Mouse (Mus musculus): ENCODE results near the gene Noxred1. TPM values are rescaled to one million over a fixed set of nuclear protein-coding genes. Genes with fewer than 3 reads are reported as not detected.

The Noxred1 gene
- 0.65 and 1.9 TPM in 2 replicates for polyA plus RNA-seq (2015; fragmentation: Nextera tagmentation; extraction: Ambion mirVana)

- 100% methylated on average over 1 of the region's 1 CpGs for WGBS
Measured at GRCm38 (mm10) chr12:87238632-87239031, at the start of gene Noxred1. TSS of gene Noxred1 (minus strand) at chr12:87238732.

GRCm38 (mm10) chr12:87284726-87285125, 46.2 kb upstream of the Noxred1 start:
- H3K9me3 ChIP-seq (replicated peaks; ENCODE audit: control insufficient read depth, low read length, poor library complexity, severe bottlenecking) = no peaks in the 10 kb centered on the region
- no peak overlapping the region for H3K4me3 ChIP-seq (ENCODE audit: low read depth, low read length)
- no peaks in the 10 kb centered on the region for H3K4me1 ChIP-seq (ENCODE audit: control insufficient read depth, insufficient read depth, low read length)
- ATAC-seq = no peak
- WGBS = 91% methylated on average over 5 of the region's 5 CpGs
- H3K27ac ChIP-seq (ENCODE audit: low read length) = no peak overlapping the region
- no peak overlapping the region for H3K9ac ChIP-seq (ENCODE audit: low read depth, low read length)
- H3K27me3 ChIP-seq (ENCODE audit: control insufficient read depth, insufficient read depth, low read depth, low read length) = no peaks in the 10 kb centered on the region
- no peaks in the 10 kb centered on the region for H3K36me3 ChIP-seq (ENCODE audit: control insufficient read depth, insufficient read depth, low read length)
- no peak overlapping the region for H3K4me2 ChIP-seq (ENCODE audit: low read length)

More at GRCm38 (mm10) chr12:87238632-87239031, at the start of gene Noxred1:
- peaks cover 31% of the 10 kb centered on the region for H3K36me3 ChIP-seq (ENCODE audit: control insufficient read depth, insufficient read depth, low read length)
- no peak within 1 kb of the TSS for H3K27ac ChIP-seq (ENCODE audit: low read length)
- ATAC-seq = no peak
- no peak within 1 kb of the TSS for H3K4me3 ChIP-seq (ENCODE audit: low read depth, low read length)
- H3K9ac ChIP-seq (ENCODE audit: low read depth, low read length) = no peak within 1 kb of the TSS
- no peaks in the 10 kb centered on the region for H3K9me3 ChIP-seq (replicated peaks; ENCODE audit: control insufficient read depth, low read length, poor library complexity, severe bottlenecking)
- H3K27me3 ChIP-seq (ENCODE audit: control insufficient read depth, insufficient read depth, low read depth, low read length) = no peaks in the 10 kb centered on the region
- H3K4me1 ChIP-seq (ENCODE audit: control insufficient read depth, insufficient read depth, low read length) = no peaks in the 10 kb centered on the region
- H3K4me2 ChIP-seq (ENCODE audit: low read length) = no peak within 1 kb of the TSS

DNA sequence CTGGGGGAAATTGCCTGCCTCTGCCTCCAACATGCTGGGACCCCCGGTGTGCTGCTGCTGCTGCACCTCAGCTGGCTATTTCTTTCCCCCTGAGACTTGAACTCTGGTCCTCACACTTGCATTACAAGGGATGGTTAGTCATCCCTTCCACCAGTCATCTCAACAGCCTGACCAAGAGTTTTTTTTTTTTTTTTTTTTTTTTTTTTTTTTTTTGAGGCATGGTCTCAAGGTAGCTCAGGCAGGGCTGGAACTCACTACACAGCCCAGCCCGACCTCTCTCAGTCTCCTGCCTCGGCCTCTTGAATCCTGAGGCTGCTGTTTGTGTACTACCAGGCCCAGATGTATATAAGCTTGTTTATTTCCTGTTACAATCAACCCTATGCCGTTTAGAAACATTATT, 45.7 kb upstream of the Noxred1 start:
- H3K9me3 ChIP-seq (replicated peaks; ENCODE audit: control insufficient read depth, low read length, poor library complexity, severe bottlenecking) = no peaks in the 10 kb centered on the region
- no peaks in the 10 kb centered on the region for H3K36me3 ChIP-seq (ENCODE audit: control insufficient read depth, insufficient read depth, low read length)
- no peaks in the 10 kb centered on the region for H3K4me1 ChIP-seq (ENCODE audit: control insufficient read depth, insufficient read depth, low read length)
- no peak overlapping the region for H3K4me2 ChIP-seq (ENCODE audit: low read length)
- no peak for ATAC-seq
- no peak overlapping the region for H3K9ac ChIP-seq (ENCODE audit: low read depth, low read length)
- 84% methylated on average over 4 of the region's 4 CpGs for WGBS
- no peak overlapping the region for H3K27ac ChIP-seq (ENCODE audit: low read length)
- H3K4me3 ChIP-seq (ENCODE audit: low read depth, low read length) = no peak overlapping the region
- H3K27me3 ChIP-seq (ENCODE audit: control insufficient read depth, insufficient read depth, low read depth, low read length) = no peaks in the 10 kb centered on the region

DNA sequence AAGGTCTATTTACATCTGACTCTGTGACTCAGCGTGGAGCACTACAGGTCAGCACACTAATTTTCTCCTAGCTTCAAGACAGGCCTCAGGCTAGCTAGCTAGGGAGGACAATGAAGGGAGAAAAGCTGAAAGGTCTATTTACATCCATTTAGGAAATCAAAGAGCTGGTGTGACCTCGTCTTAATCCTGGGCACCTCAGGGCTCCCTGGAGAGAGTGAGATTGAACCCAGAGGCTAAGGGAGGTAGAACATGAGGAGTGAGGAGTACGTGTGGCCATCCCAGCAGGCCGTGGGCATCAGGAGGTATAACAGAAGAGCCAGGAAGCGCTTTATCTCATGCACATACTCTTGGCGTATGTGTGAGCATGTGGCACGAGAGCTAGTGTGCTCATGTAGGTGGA, 45.2 kb upstream of the Noxred1 start:
- H3K4me3 ChIP-seq (ENCODE audit: low read depth, low read length) = no peak overlapping the region
- 52% methylated on average over 7 of the region's 7 CpGs for WGBS
- no peak overlapping the region for H3K27ac ChIP-seq (ENCODE audit: low read length)
- H3K9ac ChIP-seq (ENCODE audit: low read depth, low read length) = no peak overlapping the region
- no peaks in the 10 kb centered on the region for H3K36me3 ChIP-seq (ENCODE audit: control insufficient read depth, insufficient read depth, low read length)
- no peak overlapping the region for H3K4me2 ChIP-seq (ENCODE audit: low read length)
- no peaks in the 10 kb centered on the region for H3K9me3 ChIP-seq (replicated peaks; ENCODE audit: control insufficient read depth, low read length, poor library complexity, severe bottlenecking)
- H3K4me1 ChIP-seq (ENCODE audit: control insufficient read depth, insufficient read depth, low read length) = no peaks in the 10 kb centered on the region
- no peak for ATAC-seq
- H3K27me3 ChIP-seq (ENCODE audit: control insufficient read depth, insufficient read depth, low read depth, low read length) = no peaks in the 10 kb centered on the region

- Histone ChIP-seq H3K9ac (ENCODE audit: low read depth, low read length) (no peak overlapping the region), H3K4me3 (ENCODE audit: low read depth, low read length) (no peak overlapping the region), H3K4me1 (ENCODE audit: control insufficient read depth, insufficient read depth, low read length) (no peaks in the 10 kb centered on the region), H3K9me3 (replicated peaks; ENCODE audit: control insufficient read depth, low read length, poor library complexity, severe bottlenecking) (no peaks in the 10 kb centered on the region), H3K27ac (ENCODE audit: low read length) (no peak overlapping the region), H3K36me3 (ENCODE audit: control insufficient read depth, insufficient read depth, low read length) (no peaks in the 10 kb centered on the region), H3K27me3 (ENCODE audit: control insufficient read depth, insufficient read depth, low read depth, low read length) (no peaks in the 10 kb centered on the region), H3K4me2 (ENCODE audit: low read length) (no peak overlapping the region)
- 91% methylated on average over 4 of the region's 4 CpGs for WGBS
- no peak for ATAC-seq
Measured at GRCm38 (mm10) chr12:87282743-87283142, 44.2 kb upstream of the Noxred1 start.

- WGBS = 88% methylated on average over 1 of the region's 1 CpGs
- Histone ChIP-seq H3K36me3 (ENCODE audit: control insufficient read depth, insufficient read depth, low read length) (no peaks in the 10 kb centered on the region), H3K9me3 (replicated peaks; ENCODE audit: control insufficient read depth, low read length, poor library complexity, severe bottlenecking) (no peaks in the 10 kb centered on the region), H3K9ac (ENCODE audit: low read depth, low read length) (no peak overlapping the region), H3K27me3 (ENCODE audit: control insufficient read depth, insufficient read depth, low read depth, low read length) (no peaks in the 10 kb centered on the region), H3K4me3 (ENCODE audit: low read depth, low read length) (no peak overlapping the region), H3K4me1 (ENCODE audit: control insufficient read depth, insufficient read depth, low read length) (no peaks in the 10 kb centered on the region), H3K4me2 (ENCODE audit: low read length) (no peak overlapping the region), H3K27ac (ENCODE audit: low read length) (no peak overlapping the region)
- ATAC-seq = no peak
Measured at GRCm38 (mm10) chr12:87281766-87282165, 43.2 kb upstream of the Noxred1 start.

- Histone ChIP-seq H3K36me3 (ENCODE audit: control insufficient read depth, insufficient read depth, low read length) (peaks cover 12% of the 10 kb centered on the region), H3K4me1 (ENCODE audit: control insufficient read depth, insufficient read depth, low read length) (no peaks in the 10 kb centered on the region), H3K9ac (ENCODE audit: low read depth, low read length) (no peak overlapping the region), H3K27ac (ENCODE audit: low read length) (no peak overlapping the region), H3K27me3 (ENCODE audit: control insufficient read depth, insufficient read depth, low read depth, low read length) (no peaks in the 10 kb centered on the region), H3K4me3 (ENCODE audit: low read depth, low read length) (no peak overlapping the region), H3K9me3 (replicated peaks; ENCODE audit: control insufficient read depth, low read length, poor library complexity, severe bottlenecking) (no peaks in the 10 kb centered on the region), H3K4me2 (ENCODE audit: low read length) (no peak overlapping the region)
- 44% methylated on average over 14 of the region's 14 CpGs for WGBS
- ATAC-seq = no peak
Measured at GRCm38 (mm10) chr12:87279879-87280278, 41.3 kb upstream of the Noxred1 start.

GRCm38 (mm10) chr12:87279350-87279749, 40.8 kb upstream of the Noxred1 start:
- 62% methylated on average over 3 of the region's 3 CpGs for WGBS
- no peak overlapping the region for H3K27ac ChIP-seq (ENCODE audit: low read length)
- no peak overlapping the region for H3K4me3 ChIP-seq (ENCODE audit: low read depth, low read length)
- no peak overlapping the region for H3K4me2 ChIP-seq (ENCODE audit: low read length)
- H3K36me3 ChIP-seq (ENCODE audit: control insufficient read depth, insufficient read depth, low read length) = peaks cover 13% of the 10 kb centered on the region
- H3K9ac ChIP-seq (ENCODE audit: low read depth, low read length) = no peak overlapping the region
- ATAC-seq = no peak
- H3K4me1 ChIP-seq (ENCODE audit: control insufficient read depth, insufficient read depth, low read length) = no peaks in the 10 kb centered on the region
- no peaks in the 10 kb centered on the region for H3K27me3 ChIP-seq (ENCODE audit: control insufficient read depth, insufficient read depth, low read depth, low read length)
- H3K9me3 ChIP-seq (replicated peaks; ENCODE audit: control insufficient read depth, low read length, poor library complexity, severe bottlenecking) = no peaks in the 10 kb centered on the region

DNA sequence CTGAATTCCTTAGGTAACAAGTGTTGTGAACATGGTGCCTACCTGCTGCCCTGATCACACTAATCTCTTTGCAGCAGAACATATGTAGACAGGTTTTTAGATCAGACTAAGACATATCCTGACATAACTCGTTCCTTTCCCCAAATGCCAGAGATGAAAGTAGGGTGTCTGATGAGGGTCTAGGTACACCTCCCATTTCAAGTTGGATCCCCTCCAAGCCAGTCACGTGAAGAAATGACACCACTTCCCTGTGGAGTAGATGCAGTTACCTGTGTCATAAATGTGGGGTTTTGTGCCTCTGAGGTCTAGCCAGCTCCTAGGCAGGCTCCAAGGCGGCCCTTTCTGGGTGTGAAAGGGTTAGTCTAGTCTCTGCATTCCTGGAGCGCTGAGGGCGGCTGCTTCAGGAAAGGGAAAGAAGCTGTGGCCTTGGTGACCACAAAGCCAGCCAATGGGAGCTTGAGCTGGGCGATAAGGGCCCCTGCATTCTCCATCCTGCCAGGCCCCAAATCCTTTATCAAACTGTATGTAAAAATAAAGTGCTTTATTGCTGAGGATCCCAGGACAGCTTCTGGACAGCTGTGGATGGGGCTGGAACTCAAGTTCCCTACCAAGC, 39.7 kb upstream of the Noxred1 start:
- H3K4me2 ChIP-seq (ENCODE audit: low read length) = no peak overlapping the region
- no peak overlapping the region for H3K9ac ChIP-seq (ENCODE audit: low read depth, low read length)
- no peaks in the 10 kb centered on the region for H3K4me1 ChIP-seq (ENCODE audit: control insufficient read depth, insufficient read depth, low read length)
- no peaks in the 10 kb centered on the region for H3K9me3 ChIP-seq (replicated peaks; ENCODE audit: control insufficient read depth, low read length, poor library complexity, severe bottlenecking)
- no peaks in the 10 kb centered on the region for H3K27me3 ChIP-seq (ENCODE audit: control insufficient read depth, insufficient read depth, low read depth, low read length)
- H3K27ac ChIP-seq (ENCODE audit: low read length) = no peak overlapping the region
- WGBS = 21% methylated on average over 6 of the region's 6 CpGs
- no peak for ATAC-seq
- H3K4me3 ChIP-seq (ENCODE audit: low read depth, low read length) = no peak overlapping the region
- peaks cover 15% of the 10 kb centered on the region for H3K36me3 ChIP-seq (ENCODE audit: control insufficient read depth, insufficient read depth, low read length)

Measured in midbrain, embryonic 16.5 days (tissue).